Mouse (Mus musculus): ENCODE measurements at regions not wholly inside any gene's neighbourhood (a gene's known extent, or its start where the extent isn't known, plus 50 kb on each side); places are given as distances from the start of the nearest gene placed in this dataset.
A peak's percentile ranks its signal among the peaks of the same experiment; 100 is the strongest.

- WGBS, result 80% methylated on average over 11 of the region's 11 CpGs
- Histone ChIP-seq H3K36me3 (ENCODE audit: control insufficient read depth, insufficient read depth, low read length) (no peaks in the 10 kb centered on the region), H3K4me1 (ENCODE audit: control insufficient read depth, insufficient read depth, low read length) (no peaks in the 10 kb centered on the region), H3K9me3 (replicated peaks; ENCODE audit: control insufficient read depth, low read length) (no peaks in the 10 kb centered on the region), H3K4me2 (ENCODE audit: low read length) (no peak overlapping the region), H3K27ac (ENCODE audit: low read depth, low read length) (no peak overlapping the region), H3K27me3 (replicated peaks; ENCODE audit: control insufficient read depth, insufficient read depth, low read length) (no peaks in the 10 kb centered on the region), H3K9ac (ENCODE audit: low read length) (no peak overlapping the region), H3K4me3 (ENCODE audit: low read depth, low read length) (no peak overlapping the region)
- no peak for ATAC-seq
- DNase-seq (ENCODE audit: low spot score), result no peak
Observed at GRCm38 (mm10) chr14:33808593-33809265, 114.7 kb upstream of the Gdf10 start.

GRCm38 (mm10) chr14:33810584-33810983 is 112.8 kb upstream of the Gdf10 start:
- H3K27ac ChIP-seq (ENCODE audit: low read depth, low read length), result no peak overlapping the region
- ATAC-seq (no peak), DNase-seq (ENCODE audit: low spot score) (no peak)
- no peak overlapping the region for H3K4me3 ChIP-seq (ENCODE audit: low read depth, low read length)
- H3K27me3 ChIP-seq (replicated peaks; ENCODE audit: control insufficient read depth, insufficient read depth, low read length), result no peaks in the 10 kb centered on the region
- no peaks in the 10 kb centered on the region for H3K4me1 ChIP-seq (ENCODE audit: control insufficient read depth, insufficient read depth, low read length)
- no peak overlapping the region for H3K4me2 ChIP-seq (ENCODE audit: low read length)
- H3K36me3 ChIP-seq (ENCODE audit: control insufficient read depth, insufficient read depth, low read length), result no peaks in the 10 kb centered on the region
- H3K9ac ChIP-seq (ENCODE audit: low read length), result no peak overlapping the region
- 69% methylated on average over 4 of the region's 4 CpGs for WGBS
- H3K9me3 ChIP-seq (replicated peaks; ENCODE audit: control insufficient read depth, low read length), result no peaks in the 10 kb centered on the region

- no peak for ATAC-seq
- H3K9me3 ChIP-seq (replicated peaks; ENCODE audit: control insufficient read depth, low read length), result no peaks in the 10 kb centered on the region
- no peaks in the 10 kb centered on the region for H3K27me3 ChIP-seq (replicated peaks; ENCODE audit: control insufficient read depth, insufficient read depth, low read length)
- no peak overlapping the region for H3K4me2 ChIP-seq (ENCODE audit: low read length)
- H3K4me1 ChIP-seq (ENCODE audit: control insufficient read depth, insufficient read depth, low read length), result no peaks in the 10 kb centered on the region
- no peak overlapping the region for H3K4me3 ChIP-seq (ENCODE audit: low read depth, low read length)
- no peak for DNase-seq (ENCODE audit: low spot score)
- 41% methylated on average over 3 of the region's 3 CpGs for WGBS
- no peak overlapping the region for H3K9ac ChIP-seq (ENCODE audit: low read length)
- no peak overlapping the region for H3K27ac ChIP-seq (ENCODE audit: low read depth, low read length)
- no peaks in the 10 kb centered on the region for H3K36me3 ChIP-seq (ENCODE audit: control insufficient read depth, insufficient read depth, low read length)
Observed at GRCm38 (mm10) chr14:33811241-33811640, 112.1 kb upstream of the Gdf10 start.

GRCm38 (mm10) chr14:33812266-33812665 is 111.1 kb upstream of the Gdf10 start:
- H3K36me3 ChIP-seq (ENCODE audit: control insufficient read depth, insufficient read depth, low read length), result no peaks in the 10 kb centered on the region
- 84% methylated on average over 8 of the region's 8 CpGs for WGBS
- H3K9me3 ChIP-seq (replicated peaks; ENCODE audit: control insufficient read depth, low read length), result no peaks in the 10 kb centered on the region
- H3K4me3 ChIP-seq (ENCODE audit: low read depth, low read length), result no peak overlapping the region
- H3K9ac ChIP-seq (ENCODE audit: low read length), result no peak overlapping the region
- ATAC-seq (no peak), DNase-seq (ENCODE audit: low spot score) (peak; percentile 19)
- H3K27ac ChIP-seq (ENCODE audit: low read depth, low read length), result no peak overlapping the region
- no peak overlapping the region for H3K4me2 ChIP-seq (ENCODE audit: low read length)
- H3K27me3 ChIP-seq (replicated peaks; ENCODE audit: control insufficient read depth, insufficient read depth, low read length), result no peaks in the 10 kb centered on the region
- no peaks in the 10 kb centered on the region for H3K4me1 ChIP-seq (ENCODE audit: control insufficient read depth, insufficient read depth, low read length)

GRCm38 (mm10) chr14:33812772-33813171 is 110.6 kb upstream of the Gdf10 start:
- H3K27ac ChIP-seq (ENCODE audit: low read depth, low read length), result no peak overlapping the region
- WGBS, result 80% methylated on average over 4 of the region's 4 CpGs
- H3K9ac ChIP-seq (ENCODE audit: low read length), result no peak overlapping the region
- H3K27me3 ChIP-seq (replicated peaks; ENCODE audit: control insufficient read depth, insufficient read depth, low read length), result no peaks in the 10 kb centered on the region
- no peak for ATAC-seq
- no peaks in the 10 kb centered on the region for H3K36me3 ChIP-seq (ENCODE audit: control insufficient read depth, insufficient read depth, low read length)
- H3K4me1 ChIP-seq (ENCODE audit: control insufficient read depth, insufficient read depth, low read length), result no peaks in the 10 kb centered on the region
- no peak overlapping the region for H3K4me2 ChIP-seq (ENCODE audit: low read length)
- no peak for DNase-seq (ENCODE audit: low spot score)
- no peak overlapping the region for H3K4me3 ChIP-seq (ENCODE audit: low read depth, low read length)
- no peaks in the 10 kb centered on the region for H3K9me3 ChIP-seq (replicated peaks; ENCODE audit: control insufficient read depth, low read length)

GRCm38 (mm10) chr14:33813274-33813673 is 110.1 kb upstream of the Gdf10 start:
- Histone ChIP-seq H3K4me3 (ENCODE audit: low read depth, low read length) (no peak overlapping the region), H3K4me2 (ENCODE audit: low read length) (no peak overlapping the region), H3K4me1 (ENCODE audit: control insufficient read depth, insufficient read depth, low read length) (no peaks in the 10 kb centered on the region), H3K27ac (ENCODE audit: low read depth, low read length) (no peak overlapping the region), H3K9ac (ENCODE audit: low read length) (no peak overlapping the region), H3K9me3 (replicated peaks; ENCODE audit: control insufficient read depth, low read length) (no peaks in the 10 kb centered on the region), H3K27me3 (replicated peaks; ENCODE audit: control insufficient read depth, insufficient read depth, low read length) (no peaks in the 10 kb centered on the region), H3K36me3 (ENCODE audit: control insufficient read depth, insufficient read depth, low read length) (no peaks in the 10 kb centered on the region)
- WGBS, result 95% methylated on average over 3 of the region's 3 CpGs
- ATAC-seq, result no peak
- no peak for DNase-seq (ENCODE audit: low spot score)

- no peaks in the 10 kb centered on the region for H3K27me3 ChIP-seq (replicated peaks; ENCODE audit: control insufficient read depth, insufficient read depth, low read length)
- WGBS, result 95% methylated on average over 1 of the region's 1 CpGs
- H3K4me2 ChIP-seq (ENCODE audit: low read length), result no peak overlapping the region
- no peak for DNase-seq (ENCODE audit: low spot score)
- no peak overlapping the region for H3K4me3 ChIP-seq (ENCODE audit: low read depth, low read length)
- no peak overlapping the region for H3K27ac ChIP-seq (ENCODE audit: low read depth, low read length)
- H3K4me1 ChIP-seq (ENCODE audit: control insufficient read depth, insufficient read depth, low read length), result no peaks in the 10 kb centered on the region
- H3K9me3 ChIP-seq (replicated peaks; ENCODE audit: control insufficient read depth, low read length), result no peaks in the 10 kb centered on the region
- H3K9ac ChIP-seq (ENCODE audit: low read length), result no peak overlapping the region
- no peaks in the 10 kb centered on the region for H3K36me3 ChIP-seq (ENCODE audit: control insufficient read depth, insufficient read depth, low read length)
- no peak for ATAC-seq
Observed at GRCm38 (mm10) chr14:33814107-33814506, 109.3 kb upstream of the Gdf10 start.

- 89% methylated on average over 2 of the region's 2 CpGs for WGBS
- H3K9me3 ChIP-seq (replicated peaks; ENCODE audit: control insufficient read depth, low read length), result no peaks in the 10 kb centered on the region
- ATAC-seq, result no peak
- no peaks in the 10 kb centered on the region for H3K4me1 ChIP-seq (ENCODE audit: control insufficient read depth, insufficient read depth, low read length)
- no peaks in the 10 kb centered on the region for H3K27me3 ChIP-seq (replicated peaks; ENCODE audit: control insufficient read depth, insufficient read depth, low read length)
- H3K27ac ChIP-seq (ENCODE audit: low read depth, low read length), result no peak overlapping the region
- no peaks in the 10 kb centered on the region for H3K36me3 ChIP-seq (ENCODE audit: control insufficient read depth, insufficient read depth, low read length)
- no peak overlapping the region for H3K4me2 ChIP-seq (ENCODE audit: low read length)
- DNase-seq (ENCODE audit: low spot score), result no peak
- no peak overlapping the region for H3K9ac ChIP-seq (ENCODE audit: low read length)
- no peak overlapping the region for H3K4me3 ChIP-seq (ENCODE audit: low read depth, low read length)
Observed at GRCm38 (mm10) chr14:33814599-33814998, 108.8 kb upstream of the Gdf10 start.

- 93% methylated on average over 14 of the region's 14 CpGs for WGBS
Observed at GRCm38 (mm10) chr14:33820541-33821260, 102.7 kb upstream of the Gdf10 start.

More at GRCm38 (mm10) chr14:33820541-33821260, 102.7 kb upstream of the Gdf10 start:
- ATAC-seq (no peak), DNase-seq (ENCODE audit: low spot score) (no peak)
- Histone ChIP-seq H3K27ac (ENCODE audit: low read depth, low read length) (no peak overlapping the region), H3K4me2 (ENCODE audit: low read length) (no peak overlapping the region), H3K9ac (ENCODE audit: low read length) (no peak overlapping the region), H3K4me1 (ENCODE audit: control insufficient read depth, insufficient read depth, low read length) (no peaks in the 10 kb centered on the region), H3K27me3 (replicated peaks; ENCODE audit: control insufficient read depth, insufficient read depth, low read length) (no peaks in the 10 kb centered on the region), H3K9me3 (replicated peaks; ENCODE audit: control insufficient read depth, low read length) (no peaks in the 10 kb centered on the region), H3K36me3 (ENCODE audit: control insufficient read depth, insufficient read depth, low read length) (no peaks in the 10 kb centered on the region), H3K4me3 (ENCODE audit: low read depth, low read length) (no peak overlapping the region)

All from forebrain, embryonic 14.5 days (tissue).